ENCODE assay signal across 8 mouse cellular contexts in genomic region chr9:56179416-56180117, GRCm38 (mm10). TPM values are rescaled to one million over a fixed set of nuclear protein-coding genes. Genes with fewer than 3 reads are reported as not detected.
DNase-seq lines count a peak whose midpoint lies in the region; ATAC-seq and TF ChIP-seq lines count a peak whose summit lies in the region.

No protein-coding gene starts in this region.

- H3K9ac ChIP-seq in heart, postnatal 0 days (replicated peaks; ENCODE audit: low read depth, low read length), result 0 out of 2 replicates have a peak overlapping the region, but pooled peaks have one; percentile 15
- H3K9ac ChIP-seq in neural tube, embryonic 15.5 days (replicated peaks), result no peak overlapping the region

- peak; percentile 37 for TF ChIP-seq CTCF in heart, postnatal 0 days (IDR thresholded peaks at IDR 0.05; ENCODE audit: low read depth)

- intact Hi-C loops in gastrocnemius, postnatal 36 days (cut with DNase I), result no loop called here

- H3K36me3 ChIP-seq in heart, postnatal 0 days (replicated peaks; ENCODE audit: control insufficient read depth, insufficient read depth, low read length), result no peaks in the 10 kb centered on the region
- no peaks in the 10 kb centered on the region for H3K36me3 ChIP-seq in neural tube, embryonic 15.5 days

- peaks cover 11% of the 10 kb centered on the region for H3K4me1 ChIP-seq in heart, postnatal 0 days (ENCODE audit: control insufficient read depth, insufficient read depth)
- peaks cover 22% of the 10 kb centered on the region for H3K4me1 ChIP-seq in neural tube, embryonic 15.5 days

- ATAC-seq in heart, postnatal 0 days (ENCODE audit: insufficient read depth, low read depth), result 0 out of 2 replicates have a peak, but pooled peaks have one; percentile 39
- peak; percentile 65 for ATAC-seq in neural tube, embryonic 15.5 days (ENCODE audit: low FRiP score)

- H3K4me3 ChIP-seq in heart, postnatal 0 days (ENCODE audit: low read depth, low read length), result no peak overlapping the region
- no peak overlapping the region for H3K4me3 ChIP-seq in neural tube, embryonic 15.5 days (replicated peaks)

- peak overlapping the region; percentile 31; the same call in 1 of the 2 replicates for H3K4me2 ChIP-seq in heart, postnatal 0 days (ENCODE audit: low read depth, low read length)
- H3K4me2 ChIP-seq in neural tube, embryonic 15.5 days, result 0 out of 2 replicates have a peak overlapping the region, but pooled peaks have one; percentile 17

- no peaks in the 10 kb centered on the region for H3K27me3 ChIP-seq in heart, postnatal 0 days (ENCODE audit: control insufficient read depth, insufficient read depth, low read length)
- no peaks in the 10 kb centered on the region for H3K27me3 ChIP-seq in neural tube, embryonic 15.5 days (replicated peaks)

- no peak overlapping the region for H3K27ac ChIP-seq in heart, postnatal 0 days (ENCODE audit: low read depth)
- no peak overlapping the region for H3K27ac ChIP-seq in neural tube, embryonic 15.5 days (replicated peaks)

- peak; percentile 33 to 44 for DNase-seq in cerebellum, postnatal 14 days
- no peak for DNase-seq in cerebellum, adult 9-11 months
- DNase-seq in retina, postnatal 1 day, result peak; percentile 47
- DNase-seq in retina, embryonic 14.5 days (ENCODE audit: low spot score), result no peak
- DNase-seq in heart, postnatal 0 days (ENCODE audit: low spot score), result peak; percentile 34
- DNase-seq in cerebellum, postnatal 36 days, result no peak
- no peak for DNase-seq in gastrocnemius, postnatal 36 days

- TF ChIP-seq EP300 in heart, postnatal 0 days (IDR thresholded peaks at IDR 0.05; ENCODE audit: low read depth), result no peak

- H3K9me3 ChIP-seq in heart, postnatal 0 days (replicated peaks; ENCODE audit: control insufficient read depth, low read length), result no peaks in the 10 kb centered on the region
- no peaks in the 10 kb centered on the region for H3K9me3 ChIP-seq in neural tube, embryonic 15.5 days (replicated peaks)

- 72% methylated on average over 6 of the region's 6 CpGs for WGBS in heart, postnatal 0 days
- WGBS in neural tube, embryonic 15.5 days, result 76% methylated on average over 6 of the region's 6 CpGs

RNA-seq across cellular contexts. Expression of gene Tspan3, which starts 14.3 kb away (rescaled TPM):
- 384 and 402 TPM in 2 replicates for total RNA-seq in heart, postnatal 0 days (2014; rRNA removed; ENCODE audit: low replicate concordance)
- 460 and 461 TPM in 2 replicates for polyA plus RNA-seq in heart, postnatal 0 days (2015; fragmentation: Nextera tagmentation; extraction: Ambion mirVana)
- polyA plus RNA-seq in neural tube, embryonic 15.5 days (2015; fragmentation: Nextera tagmentation; extraction: Ambion mirVana), result 578 and 595 TPM in 2 replicates
- total RNA-seq in gastrocnemius, postnatal 36 days (2021), result 100 to 1,000 TPM; 107 to 108 TPM

Comparison
In these comparisons a context has a peak if more than half of its experiments do, and no peak if none do; other contexts are left out.
1. DNase-seq: peak in cerebellum, postnatal 14 days (2 of 2), retina, postnatal 1 day (single experiment) and heart, postnatal 0 days (single experiment); none in cerebellum, adult 9-11 months (single experiment), retina, embryonic 14.5 days (single experiment), cerebellum, postnatal 36 days (0 of 2) and gastrocnemius, postnatal 36 days (0 of 2).